Mouse (Mus musculus): ENCODE data around the gene Tspo. TPM values are rescaled to one million over a fixed set of nuclear protein-coding genes. Genes with fewer than 3 reads are reported as not detected.
A peak's percentile ranks its signal among the peaks of the same experiment; 100 is the strongest.

Gene Tspo
- total and polyA plus RNA-seq, 3 experiments, result 20.8 to 70.3 (median 42.4) TPM

DNA sequence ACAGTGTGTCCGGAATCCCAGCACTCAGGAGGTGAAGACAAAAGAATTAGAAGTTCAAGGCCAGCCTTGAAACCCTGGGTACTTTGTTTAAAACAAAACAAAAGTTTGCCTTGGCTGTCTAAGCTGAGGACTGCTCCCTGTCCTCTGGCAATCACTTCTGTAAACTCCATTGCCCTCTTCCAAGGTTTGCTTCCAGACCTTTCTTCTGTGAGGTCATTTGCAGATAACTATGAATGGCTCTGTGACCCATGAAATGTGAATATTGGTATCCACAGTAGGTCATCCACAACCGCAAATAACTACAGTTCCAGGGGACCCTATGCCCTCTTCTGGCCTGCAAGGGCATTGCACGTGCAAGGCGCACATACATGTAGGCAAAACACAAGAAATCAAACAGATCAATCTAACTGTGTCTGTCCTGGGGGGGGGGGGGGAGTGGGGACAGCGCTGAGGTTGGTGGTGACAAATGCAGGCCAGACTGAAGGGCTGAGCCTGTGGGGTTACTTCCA lies 31.4 kb upstream of the Tspo start:
- no peak overlapping the region for H3K9ac ChIP-seq (ENCODE audit: insufficient read depth, low read depth)
- H3K27me3 ChIP-seq (replicated peaks), result peaks cover 38% of the 10 kb centered on the region
- H3K4me3 ChIP-seq (replicated peaks in 1 of 3; ENCODE audit: low read depth in 2 of 3, low read length in 2 of 3, poor library complexity in 1 of 3), result no peak overlapping the region
- dilution Hi-C loops (cut with MboI; ENCODE audit: extremely low pct_ligation_motif_present, extremely low pct_unique_long_range_greater_than_20kb, low sequenced_read_pairs), result no loop called here
- in situ Hi-C loops (cut with MboI; ENCODE audit: low pct_ligation_motif_present, low pct_unique_long_range_greater_than_20kb, low sequenced_read_pairs), result no loop called here
- H3K9me3 ChIP-seq (replicated peaks; ENCODE audit: low read length), result peaks cover 7% of the 10 kb centered on the region
- H3K79me2 ChIP-seq (replicated peaks; ENCODE audit: control insufficient read depth, extremely low read depth, insufficient read depth, poor library complexity, severe bottlenecking), result no peaks in the 10 kb centered on the region
- no peak overlapping the region for H3K27ac ChIP-seq (ENCODE audit: insufficient read depth, low read depth)
- TF ChIP-seq USF2 (conservative IDR thresholded peaks at IDR 0.05; ENCODE audit: low read depth, low read length) (no peak), RAD21 (IDR thresholded peaks at IDR 0.05; ENCODE audit: low read depth, low read length) (peak; percentile 7), JUN (IDR thresholded peaks at IDR 0.05; ENCODE audit: insufficient read depth, low read depth, low read length) (no peak), CTCF (conservative IDR thresholded peaks at IDR 0.05 in 1 of 2, IDR thresholded peaks at IDR 0.05 in 1 of 2; ENCODE audit: low read depth in 2 of 2, low read length in 2 of 2) (peak; percentile 18 to 39; a peak in 2 of 4 replicates), IRF4 (IDR thresholded peaks at IDR 0.05; ENCODE audit: low read depth, low read length) (no peak), CHD1 (IDR thresholded peaks at IDR 0.05; ENCODE audit: low read depth, low read length) (no peak), RCOR1 (conservative IDR thresholded peaks at IDR 0.05; ENCODE audit: low read depth, low read length) (no peak), E2F4 (IDR thresholded peaks at IDR 0.05; ENCODE audit: insufficient replicate concordance, low read depth, low read length) (no peak), SIN3A (IDR thresholded peaks at IDR 0.05; ENCODE audit: low read length) (no peak), ETS1 (conservative IDR thresholded peaks at IDR 0.05; ENCODE audit: low read depth, low read length) (no peak)
- DNase-seq (ENCODE audit: extremely low read depth), result no peak
- no peak overlapping the region for H3K4me2 ChIP-seq (ENCODE audit: insufficient read depth, low read depth, poor library complexity, severe bottlenecking)
- H3K36me3 ChIP-seq (replicated peaks in 1 of 2; ENCODE audit: control insufficient read depth in 1 of 2, insufficient read depth in 1 of 2, low read length in 1 of 2), result no peaks in the 10 kb centered on the region
- peaks cover 12 to 29% of the 10 kb centered on the region in 2 experiments for H3K4me1 ChIP-seq (ENCODE audit: control insufficient read depth in 1 of 2, insufficient read depth in 2 of 2)

DNA sequence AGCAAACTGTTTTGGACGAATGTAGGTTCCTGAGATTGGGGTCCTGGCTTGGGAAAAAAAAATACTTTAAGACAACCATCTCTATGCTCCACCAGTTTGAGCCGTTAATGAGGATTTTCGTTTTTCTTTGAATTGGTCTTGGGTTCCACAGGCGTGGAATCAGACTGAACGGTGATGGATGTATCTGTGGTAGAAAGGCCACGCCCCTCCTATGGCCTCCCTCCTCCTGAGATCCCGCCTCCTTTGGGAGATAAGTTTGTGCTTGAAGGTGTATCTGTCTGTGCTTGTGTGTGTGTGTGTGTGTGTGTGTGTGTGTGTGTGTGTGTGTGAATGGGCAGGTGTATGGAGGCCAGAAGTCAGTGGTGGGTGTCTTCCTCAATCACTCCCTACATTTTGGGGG lies 30.8 kb upstream of the Tspo start:
- H3K4me1 ChIP-seq (ENCODE audit: control insufficient read depth in 1 of 2, insufficient read depth in 2 of 2), result peaks cover 12 to 29% of the 10 kb centered on the region in 2 experiments
- peaks cover 32% of the 10 kb centered on the region for H3K27me3 ChIP-seq (replicated peaks)
- no peak for DNase-seq (ENCODE audit: extremely low read depth)
- H3K4me2 ChIP-seq (ENCODE audit: insufficient read depth, low read depth, poor library complexity, severe bottlenecking), result no peak overlapping the region
- in situ Hi-C loops (cut with MboI; ENCODE audit: low pct_ligation_motif_present, low pct_unique_long_range_greater_than_20kb, low sequenced_read_pairs), result no loop called here
- no peak for TF ChIP-seq E2F4 (IDR thresholded peaks at IDR 0.05; ENCODE audit: insufficient replicate concordance, low read depth, low read length)
- no peak for TF ChIP-seq MAX (IDR thresholded peaks at IDR 0.05; ENCODE audit: low read length)
- no peak for TF ChIP-seq KAT2A (IDR thresholded peaks at IDR 0.05; ENCODE audit: insufficient replicate concordance, low read length)
- TF ChIP-seq TBP (conservative IDR thresholded peaks at IDR 0.05; ENCODE audit: low read depth, low read length), result no peak
- no peak for TF ChIP-seq RAD21 (IDR thresholded peaks at IDR 0.05; ENCODE audit: low read depth, low read length)
- no peak for TF ChIP-seq RCOR1 (conservative IDR thresholded peaks at IDR 0.05; ENCODE audit: low read depth, low read length)
- no peak for TF ChIP-seq GABPA (IDR thresholded peaks at IDR 0.05; ENCODE audit: insufficient replicate concordance, low read depth, low read length)
- TF ChIP-seq MEF2A (IDR thresholded peaks at IDR 0.05; ENCODE audit: borderline replicate concordance, low read depth, low read length), result no peak
- no peak for TF ChIP-seq JUND (conservative IDR thresholded peaks at IDR 0.05; ENCODE audit: low read depth, low read length)
- no peak for TF ChIP-seq CHD1 (IDR thresholded peaks at IDR 0.05; ENCODE audit: low read depth, low read length)
- peaks cover 5% of the 10 kb centered on the region for H3K9me3 ChIP-seq (replicated peaks; ENCODE audit: low read length)
- H3K4me3 ChIP-seq (replicated peaks in 1 of 3; ENCODE audit: low read depth in 2 of 3, low read length in 2 of 3, poor library complexity in 1 of 3), result no peak overlapping the region
- no peaks in the 10 kb centered on the region for H3K79me2 ChIP-seq (replicated peaks; ENCODE audit: control insufficient read depth, extremely low read depth, insufficient read depth, poor library complexity, severe bottlenecking)
- dilution Hi-C loops (cut with MboI; ENCODE audit: extremely low pct_ligation_motif_present, extremely low pct_unique_long_range_greater_than_20kb, low sequenced_read_pairs), result no loop called here
- no peaks in the 10 kb centered on the region for H3K36me3 ChIP-seq (replicated peaks in 1 of 2; ENCODE audit: control insufficient read depth in 1 of 2, insufficient read depth in 1 of 2, low read length in 1 of 2)
- H3K27ac ChIP-seq (ENCODE audit: insufficient read depth, low read depth), result no peak overlapping the region
- no peak overlapping the region for H3K9ac ChIP-seq (ENCODE audit: insufficient read depth, low read depth)
